Mouse (Mus musculus): ENCODE results near the gene Rubcn. TPM values are rescaled to one million over a fixed set of nuclear protein-coding genes. Genes with fewer than 3 reads are reported as not detected.
"Not testable (repeated sequence)": the region's sequence is repeated elsewhere in the genome, so short reads cannot be mapped to it uniquely, and the experiment has no call there.

The Rubcn gene
- polyA plus RNA-seq, 1 experiment from 2014 or later: 23.6 TPM

GRCm38 (mm10) chr16:32889881-32890280 is 12.3 kb upstream of the Rubcn start:
- Histone ChIP-seq H3K4me3 (no peak overlapping the region), H3K27me3 (no peaks in the 10 kb centered on the region), H3K36me3 (peaks cover 49% of the 10 kb centered on the region), H3K9me3 (no peaks in the 10 kb centered on the region), H3K4me1 (no peaks in the 10 kb centered on the region), H3K9ac (replicated peaks) (no peak overlapping the region), H3K4me2 (replicated peaks) (no peak overlapping the region), H3K27ac (replicated peaks) (no peak overlapping the region)
- 74% methylated on average over 2 of the region's 2 CpGs for WGBS
- ATAC-seq (ENCODE audit: low FRiP score, low read depth): no peak

- no peaks in the 10 kb centered on the region for H3K9me3 ChIP-seq
- H3K27ac ChIP-seq (replicated peaks): no peak overlapping the region
- 87% methylated on average over 7 of the region's 7 CpGs for WGBS
- no peak overlapping the region for H3K4me2 ChIP-seq (replicated peaks)
- ATAC-seq (ENCODE audit: low FRiP score, low read depth): no peak
- H3K9ac ChIP-seq (replicated peaks): no peak overlapping the region
- H3K36me3 ChIP-seq: peaks cover 36% of the 10 kb centered on the region
- no peak overlapping the region for H3K4me3 ChIP-seq
- no peaks in the 10 kb centered on the region for H3K27me3 ChIP-seq
- H3K4me1 ChIP-seq: no peaks in the 10 kb centered on the region
Observed at GRCm38 (mm10) chr16:32887996-32888395, 10.4 kb upstream of the Rubcn start.

GRCm38 (mm10) chr16:32881538-32881937 is 4.0 kb upstream of the Rubcn start:
- no peak overlapping the region for H3K4me2 ChIP-seq (replicated peaks)
- H3K27me3 ChIP-seq: no peaks in the 10 kb centered on the region
- peaks cover 19% of the 10 kb centered on the region for H3K4me1 ChIP-seq
- H3K27ac ChIP-seq (replicated peaks): no peak overlapping the region
- H3K4me3 ChIP-seq: no peak overlapping the region
- no peak for ATAC-seq (ENCODE audit: low FRiP score, low read depth)
- peaks cover 8% of the 10 kb centered on the region; the same call in 1 of the 2 replicates for H3K36me3 ChIP-seq
- WGBS: 84% methylated on average over 7 of the region's 7 CpGs
- H3K9ac ChIP-seq (replicated peaks): no peak overlapping the region
- H3K9me3 ChIP-seq: no peaks in the 10 kb centered on the region

GRCm38 (mm10) chr16:32878972-32879926 is 1.7 kb upstream of the Rubcn start:
- peak overlapping the region; percentile 92; the same call in 1 of the 2 replicates for H3K9ac ChIP-seq (replicated peaks)

GRCm38 (mm10) chr16:32878157-32878598 is 612 bp upstream of the Rubcn start:
- WGBS: 1% methylated on average over 33 of the region's 34 CpGs
- peak; percentile 5; the same call in 1 of the 2 replicates for ATAC-seq (ENCODE audit: low FRiP score, low read depth)

More at GRCm38 (mm10) chr16:32878972-32879926, 1.7 kb upstream of the Rubcn start:
- no peaks in the 10 kb centered on the region for H3K36me3 ChIP-seq
- peaks cover 21% of the 10 kb centered on the region for H3K4me1 ChIP-seq
- H3K9me3 ChIP-seq: no peaks in the 10 kb centered on the region
- WGBS: 87% methylated on average over 14 of the region's 14 CpGs
- no peak for ATAC-seq (ENCODE audit: low FRiP score, low read depth)
- H3K4me3 ChIP-seq: peak overlapping the region; percentile 95
- no peak overlapping the region for H3K27ac ChIP-seq (replicated peaks)
- H3K27me3 ChIP-seq: no peaks in the 10 kb centered on the region
- peak overlapping the region; percentile 74 for H3K4me2 ChIP-seq (replicated peaks)

GRCm38 (mm10) chr16:32876831-32877230 is 735 bp downstream of the Rubcn start:
- H3K36me3 ChIP-seq: no peaks in the 10 kb centered on the region
- peak overlapping the region; percentile 74 for H3K4me2 ChIP-seq (replicated peaks)
- H3K9me3 ChIP-seq: no peaks in the 10 kb centered on the region
- no peak for ATAC-seq (ENCODE audit: low FRiP score, low read depth)
- H3K27ac ChIP-seq (replicated peaks): no peak overlapping the region
- H3K4me1 ChIP-seq: peaks cover 21% of the 10 kb centered on the region
- no peaks in the 10 kb centered on the region for H3K27me3 ChIP-seq
- WGBS: 42% methylated on average over 9 of the region's 9 CpGs
- H3K4me3 ChIP-seq: peak overlapping the region; percentile 95
- peak overlapping the region; percentile 79; the same call in 1 of the 2 replicates for H3K9ac ChIP-seq (replicated peaks)

More at GRCm38 (mm10) chr16:32878157-32878598, 612 bp upstream of the Rubcn start:
- Histone ChIP-seq H3K27me3 (no peaks in the 10 kb centered on the region), H3K27ac (replicated peaks) (peak overlapping the region; percentile 87), H3K4me2 (replicated peaks) (peak overlapping the region; percentile 74), H3K36me3 (no peaks in the 10 kb centered on the region), H3K9me3 (no peaks in the 10 kb centered on the region), H3K4me1 (peaks cover 21% of the 10 kb centered on the region), H3K4me3 (peak overlapping the region; percentile 95), H3K9ac (replicated peaks) (peak overlapping the region; percentile 92)

GRCm38 (mm10) chr16:32875847-32876246 is 1.7 kb downstream of the Rubcn start:
- Histone ChIP-seq H3K36me3 (no peaks in the 10 kb centered on the region), H3K4me3 (no peak overlapping the region), H3K27ac (replicated peaks) (no peak overlapping the region), H3K9ac (replicated peaks) (no peak overlapping the region), H3K4me1 (peaks cover 21% of the 10 kb centered on the region), H3K9me3 (no peaks in the 10 kb centered on the region), H3K27me3 (no peaks in the 10 kb centered on the region), H3K4me2 (replicated peaks) (no peak overlapping the region)
- no peak for ATAC-seq (ENCODE audit: low FRiP score, low read depth)
- 93% methylated on average over 3 of the region's 3 CpGs for WGBS

GRCm38 (mm10) chr16:32875281-32875680 is 2.3 kb downstream of the Rubcn start:
- H3K9me3 ChIP-seq; H3K9ac ChIP-seq (replicated peaks); H3K4me3 ChIP-seq; ATAC-seq (ENCODE audit: low FRiP score, low read depth); H3K36me3 ChIP-seq; H3K27me3 ChIP-seq; H3K4me2 ChIP-seq (replicated peaks); H3K27ac ChIP-seq (replicated peaks): not testable (repeated sequence)
- 52% methylated on average over 1 of the region's 1 CpGs for WGBS
- peaks cover 16% of the 10 kb centered on the region for H3K4me1 ChIP-seq

GRCm38 (mm10) chr16:32873366-32873765 is 4.2 kb downstream of the Rubcn start:
- Histone ChIP-seq H3K36me3 (no peaks in the 10 kb centered on the region), H3K4me3 (no peak overlapping the region), H3K27ac (replicated peaks) (no peak overlapping the region), H3K27me3 (no peaks in the 10 kb centered on the region), H3K9me3 (no peaks in the 10 kb centered on the region), H3K4me1 (peaks cover 7% of the 10 kb centered on the region), H3K9ac (replicated peaks) (no peak overlapping the region), H3K4me2 (replicated peaks) (no peak overlapping the region)
- WGBS: 61% methylated on average over 3 of the region's 3 CpGs
- no peak for ATAC-seq (ENCODE audit: low FRiP score, low read depth)

GRCm38 (mm10) chr16:32870231-32870630 is 7.3 kb downstream of the Rubcn start:
- no peak for ATAC-seq (ENCODE audit: low FRiP score, low read depth)

GRCm38 (mm10) chr16:32867919-32868552 is 9.5 kb downstream of the Rubcn start:
- H3K4me1 ChIP-seq: peaks cover 17% of the 10 kb centered on the region
- H3K4me3 ChIP-seq: peak overlapping the region; percentile 88
- peak overlapping the region; percentile 90 for H3K4me2 ChIP-seq (replicated peaks)
- peak; percentile 99 for ATAC-seq (ENCODE audit: low FRiP score, low read depth)
- H3K9me3 ChIP-seq: no peaks in the 10 kb centered on the region
- H3K36me3 ChIP-seq: 0 out of 2 replicates have a peak, but pooled peaks cover 5% of the 10 kb centered on the region
- WGBS: 0% methylated on average over 35 of the region's 35 CpGs
- peak overlapping the region; percentile 82 for H3K9ac ChIP-seq (replicated peaks)
- H3K27me3 ChIP-seq: no peaks in the 10 kb centered on the region
- peak overlapping the region; percentile 73 for H3K27ac ChIP-seq (replicated peaks)

More at GRCm38 (mm10) chr16:32870231-32870630, 7.3 kb downstream of the Rubcn start:
- H3K9ac ChIP-seq (replicated peaks): no peak overlapping the region
- H3K4me2 ChIP-seq (replicated peaks): no peak overlapping the region
- no peak overlapping the region for H3K4me3 ChIP-seq
- 60% methylated on average over 5 of the region's 5 CpGs for WGBS
- H3K27me3 ChIP-seq: no peaks in the 10 kb centered on the region
- peaks cover 17% of the 10 kb centered on the region for H3K4me1 ChIP-seq
- no peak overlapping the region for H3K27ac ChIP-seq (replicated peaks)
- no peaks in the 10 kb centered on the region for H3K36me3 ChIP-seq
- no peaks in the 10 kb centered on the region for H3K9me3 ChIP-seq

- Histone ChIP-seq H3K4me3 (no peak overlapping the region), H3K9ac (replicated peaks) (no peak overlapping the region), H3K27ac (replicated peaks) (no peak overlapping the region), H3K36me3 (0 out of 2 replicates have a peak, but pooled peaks cover 5% of the 10 kb centered on the region), H3K27me3 (no peaks in the 10 kb centered on the region), H3K4me1 (peaks cover 17% of the 10 kb centered on the region), H3K9me3 (no peaks in the 10 kb centered on the region), H3K4me2 (replicated peaks) (peak overlapping the region; percentile 90)
- no peak for ATAC-seq (ENCODE audit: low FRiP score, low read depth)
- WGBS: 90% methylated on average over 5 of the region's 5 CpGs
Observed at GRCm38 (mm10) chr16:32866713-32867112, 10.9 kb downstream of the Rubcn start.

Data from midbrain, embryonic 12.5 days (tissue).